Mouse (Mus musculus): ENCODE measurements around the gene Sept6.

DNA sequence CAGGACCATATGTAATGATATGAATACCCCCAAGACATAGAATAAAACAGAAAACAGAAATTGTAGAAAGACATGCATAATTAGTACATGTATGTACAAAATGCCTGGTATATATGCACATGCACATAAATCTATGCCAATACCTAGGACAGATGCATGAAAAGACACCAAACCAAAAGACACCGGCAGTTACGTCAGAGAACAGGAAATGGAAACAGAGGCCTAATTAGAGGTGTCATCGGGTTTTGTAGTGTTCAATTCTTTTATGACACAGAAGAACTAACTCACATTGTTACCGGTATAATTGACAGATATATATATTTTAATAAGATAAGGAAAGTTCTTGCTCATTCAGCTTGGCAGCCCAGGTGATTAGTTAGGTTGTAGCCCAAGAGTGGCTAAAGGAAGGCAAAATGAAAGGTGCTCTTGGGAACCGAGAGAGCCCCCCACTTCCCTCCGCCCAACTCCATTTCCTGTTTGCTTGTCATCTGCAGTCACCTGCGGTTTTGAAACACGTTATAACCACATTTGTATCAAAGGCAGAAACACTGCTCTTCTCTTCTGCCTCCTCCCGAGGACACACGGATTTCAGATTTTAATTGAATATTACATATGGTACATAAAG lies 10.9 kb downstream of the Sept6 start:
- TF ChIP-seq CTCF (IDR thresholded peaks at IDR 0.05) (no peak), EP300 (IDR thresholded peaks at IDR 0.05) (no peak)
